In the genomic region with DNA sequence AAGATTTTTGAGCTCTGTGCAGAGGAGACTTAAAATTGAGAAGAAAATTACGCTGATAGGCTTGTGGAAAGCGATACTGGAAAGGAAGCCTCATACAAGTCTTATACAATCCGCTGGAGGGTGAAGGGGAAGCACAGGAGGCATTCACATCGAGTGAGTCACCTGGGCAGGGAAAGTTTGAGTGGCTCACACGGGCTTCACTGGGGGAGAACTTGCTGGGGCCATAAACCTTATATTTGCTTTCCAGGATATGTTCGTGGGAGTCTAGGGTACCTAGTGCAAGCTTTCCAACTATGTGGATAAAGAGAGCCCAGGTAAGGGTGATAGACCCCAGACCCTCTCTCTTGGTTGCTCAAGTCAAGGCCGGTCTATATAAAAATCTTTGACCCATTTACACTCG, we compare ENCODE assay signal across 10 mouse cellular contexts.
DNase-seq lines count a peak whose midpoint lies in the region; ATAC-seq lines count a peak whose summit lies in the region.
"Had no signal": no experiment of that assay in that cellular context is flagged by ENCODE, and none has a peak within 500 bp of the region (broad histone marks: within the 10 kb centered on the region; RNA-seq: fewer than 3 reads in every experiment).

No protein-coding gene starts in this region.

- 14% methylated on average over 8 of the region's 8 CpGs for WGBS in heart, embryonic 12.5 days
- 9% methylated on average over 8 of the region's 8 CpGs for WGBS in forebrain, embryonic 12.5 days
- 20% methylated on average over 8 of the region's 8 CpGs for WGBS in limb, embryonic 13.5 days
- WGBS in midbrain, embryonic 15.5 days = 12% methylated on average over 8 of the region's 8 CpGs

- peaks cover 25% of the 10 kb centered on the region for H3K4me1 ChIP-seq in heart, embryonic 12.5 days (replicated peaks)
- peaks cover 28% of the 10 kb centered on the region for H3K4me1 ChIP-seq in forebrain, embryonic 12.5 days
- peaks cover 21% of the 10 kb centered on the region for H3K4me1 ChIP-seq in limb, embryonic 13.5 days
- peaks cover 13% of the 10 kb centered on the region for H3K4me1 ChIP-seq in midbrain, embryonic 15.5 days

- no peak overlapping the region for H3K9ac ChIP-seq in heart, embryonic 12.5 days
- H3K9ac ChIP-seq in forebrain, embryonic 12.5 days = no peak overlapping the region
- peak overlapping the region; percentile 43; the same call in 1 of the 2 replicates for H3K9ac ChIP-seq in limb, embryonic 13.5 days
- H3K9ac ChIP-seq in midbrain, embryonic 15.5 days = no peak overlapping the region

- peak overlapping the region; percentile 17 for H3K4me3 ChIP-seq in heart, embryonic 12.5 days
- no peak overlapping the region for H3K4me3 ChIP-seq in forebrain, embryonic 12.5 days (replicated peaks)
- peak overlapping the region; percentile 17; the same call in 1 of the 2 replicates for H3K4me3 ChIP-seq in limb, embryonic 13.5 days
- H3K4me3 ChIP-seq in midbrain, embryonic 15.5 days = no peak overlapping the region

- ATAC-seq in heart, embryonic 12.5 days (ENCODE audit: insufficient number of reproducible peaks, low FRiP score) = no peak
- ATAC-seq in forebrain, embryonic 12.5 days (ENCODE audit: low FRiP score) = no peak
- ATAC-seq in limb, embryonic 13.5 days (ENCODE audit: low FRiP score, low read depth) = no peak
- ATAC-seq in midbrain, embryonic 15.5 days (replicated peaks) = no peak

- H3K27me3 ChIP-seq in heart, embryonic 12.5 days (replicated peaks) = no peaks in the 10 kb centered on the region
- no peaks in the 10 kb centered on the region for H3K27me3 ChIP-seq in forebrain, embryonic 12.5 days
- H3K27me3 ChIP-seq in limb, embryonic 13.5 days = no peaks in the 10 kb centered on the region
- H3K27me3 ChIP-seq in midbrain, embryonic 15.5 days (replicated peaks) = no peaks in the 10 kb centered on the region

- no peak for DNase-seq in heart, adult 18-20 months
- DNase-seq in frontal cortex, postnatal 10 days (ENCODE audit: low spot score in 2 of 2) = no peak
- no peak for DNase-seq in embryo, embryonic 10 days (ENCODE audit: low spot score)
- DNase-seq in cerebellum, adult 9-11 months = no peak
- DNase-seq: B cell, adult 2 months had no signal

- no peak overlapping the region for H3K27ac ChIP-seq in heart, embryonic 12.5 days (ENCODE audit: poor library complexity, severe bottlenecking)
- peak overlapping the region; percentile 73 for H3K27ac ChIP-seq in forebrain, embryonic 12.5 days
- no peak overlapping the region for H3K27ac ChIP-seq in limb, embryonic 13.5 days
- H3K27ac ChIP-seq in midbrain, embryonic 15.5 days = no peak overlapping the region
- H3K27ac ChIP-seq: macrophage had no signal

- H3K9me3 ChIP-seq in heart, embryonic 12.5 days (replicated peaks) = no peaks in the 10 kb centered on the region
- no peaks in the 10 kb centered on the region for H3K9me3 ChIP-seq in forebrain, embryonic 12.5 days
- H3K9me3 ChIP-seq in limb, embryonic 13.5 days = no peaks in the 10 kb centered on the region
- H3K9me3 ChIP-seq in midbrain, embryonic 15.5 days = no peaks in the 10 kb centered on the region

- H3K4me2 ChIP-seq in heart, embryonic 12.5 days = peak overlapping the region; percentile 61
- peak overlapping the region; percentile 42 for H3K4me2 ChIP-seq in forebrain, embryonic 12.5 days
- H3K4me2 ChIP-seq in limb, embryonic 13.5 days (replicated peaks) = peak overlapping the region; percentile 52
- peak overlapping the region; percentile 26 for H3K4me2 ChIP-seq in midbrain, embryonic 15.5 days

- H3K36me3 ChIP-seq in heart, embryonic 12.5 days = no peaks in the 10 kb centered on the region
- H3K36me3 ChIP-seq in forebrain, embryonic 12.5 days (replicated peaks) = no peaks in the 10 kb centered on the region
- no peaks in the 10 kb centered on the region for H3K36me3 ChIP-seq in limb, embryonic 13.5 days
- no peaks in the 10 kb centered on the region for H3K36me3 ChIP-seq in midbrain, embryonic 15.5 days (replicated peaks)

Comparison
In these comparisons a context has a peak if more than half of its experiments do, and no peak if none do; other contexts are left out.
1. H3K4me3 ChIP-seq: peak in heart, embryonic 12.5 days (single experiment) and limb, embryonic 13.5 days (single experiment); none in forebrain, embryonic 12.5 days (single experiment) and midbrain, embryonic 15.5 days (single experiment).
2. Peak in every context shown above with its lines, with median percentiles within 50 percentile points of each other: H3K4me2 ChIP-seq.